Mouse (Mus musculus): ENCODE data around the gene Gm49405.

- TF ChIP-seq CTCF (IDR thresholded peaks at IDR 0.05), result no peak
- no peak for TF ChIP-seq EP300 (IDR thresholded peaks at IDR 0.05)
Measured at GRCm38 (mm10) chr19:4033298-4033697, 32.9 kb downstream of the Gm49405 start.
